Mouse (Mus musculus) G1E (cell line): ENCODE measurements around the gene Afdn.

Experiments
- CTCF ChIP-seq: IDR thresholded peaks from 2 replicates; pipeline ENCODE4 v1.5.1; 2012; ENCODE audit warnings: low read depth, low read length, inconsistent platforms, mixed read lengths
- GATA1 ChIP-seq: IDR thresholded peaks from 2 replicates; pipeline ENCODE4 v1.6.1; 2012; ENCODE audit warnings: borderline replicate concordance, low read length, inconsistent platforms, mixed read lengths
- GATA2 ChIP-seq: IDR thresholded peaks from 2 replicates; pipeline ENCODE4 v1.6.1; 2012; ENCODE audit warnings: low read depth, low read length, inconsistent platforms, borderline replicate concordance
- POLR2AphosphoS5 ChIP-seq: IDR thresholded peaks from 2 replicates; pipeline ENCODE4 v1.6.1; 2012; ENCODE audit warnings: low read depth, low read length, inconsistent platforms; ENCODE audit not compliant: insufficient replicate concordance
- TAL1 ChIP-seq: conservative IDR thresholded peaks from 2 replicates; pipeline ENCODE4 v1.6.1; 2012; ENCODE audit warnings: low read depth, low read length, inconsistent platforms, mixed read lengths

DNA sequence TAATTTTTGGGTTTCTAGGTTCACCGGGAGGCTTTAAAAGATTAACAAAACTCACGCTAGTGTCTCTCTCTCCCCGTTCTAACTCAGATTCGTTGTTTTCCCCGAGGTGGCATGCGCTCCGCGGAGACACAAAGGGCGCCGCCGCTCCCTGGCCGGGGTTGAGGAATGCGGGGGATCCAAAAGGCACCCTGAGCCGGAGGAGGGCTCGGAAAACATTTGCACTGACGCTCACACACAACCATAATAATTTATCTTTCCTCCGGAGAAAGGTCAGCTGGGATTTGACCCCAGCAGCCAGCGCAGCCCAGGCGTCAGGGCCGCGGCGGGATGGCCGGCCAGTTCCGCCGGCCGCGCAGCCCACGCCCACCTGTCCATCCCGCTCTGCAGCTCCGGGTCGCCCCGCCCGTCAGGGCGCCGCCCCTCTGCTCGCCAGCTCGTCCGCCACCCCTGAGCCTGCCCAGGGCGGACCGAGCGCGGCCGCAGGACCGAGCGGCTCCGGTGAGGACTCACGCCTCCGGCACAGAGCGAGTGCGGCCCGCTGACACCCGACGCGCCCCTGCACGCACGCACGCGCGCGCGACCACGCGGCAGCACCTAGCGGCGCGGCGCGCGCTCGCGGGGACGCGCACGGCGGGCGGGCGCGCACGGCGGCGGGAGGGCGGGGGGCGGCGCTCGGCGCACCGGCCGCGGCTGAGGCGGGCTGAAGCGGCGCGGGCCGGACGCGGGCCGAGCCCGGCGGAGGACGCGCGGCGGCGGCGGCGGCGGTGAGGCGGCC lies at the start of gene Afdn:
- TF ChIP-seq POLR2AphosphoS5 (no peak), GATA1 (no peak), CTCF (no peak), TAL1 (no peak), GATA2 (no peak)
